Mouse (Mus musculus): ENCODE measurements around the gene Slc6a12. TPM values are rescaled to one million over a fixed set of nuclear protein-coding genes. Genes with fewer than 3 reads are reported as not detected.

Gene Slc6a12
- polyA plus RNA-seq, 1 experiment from 2014 or later = 0.79 TPM

DNA sequence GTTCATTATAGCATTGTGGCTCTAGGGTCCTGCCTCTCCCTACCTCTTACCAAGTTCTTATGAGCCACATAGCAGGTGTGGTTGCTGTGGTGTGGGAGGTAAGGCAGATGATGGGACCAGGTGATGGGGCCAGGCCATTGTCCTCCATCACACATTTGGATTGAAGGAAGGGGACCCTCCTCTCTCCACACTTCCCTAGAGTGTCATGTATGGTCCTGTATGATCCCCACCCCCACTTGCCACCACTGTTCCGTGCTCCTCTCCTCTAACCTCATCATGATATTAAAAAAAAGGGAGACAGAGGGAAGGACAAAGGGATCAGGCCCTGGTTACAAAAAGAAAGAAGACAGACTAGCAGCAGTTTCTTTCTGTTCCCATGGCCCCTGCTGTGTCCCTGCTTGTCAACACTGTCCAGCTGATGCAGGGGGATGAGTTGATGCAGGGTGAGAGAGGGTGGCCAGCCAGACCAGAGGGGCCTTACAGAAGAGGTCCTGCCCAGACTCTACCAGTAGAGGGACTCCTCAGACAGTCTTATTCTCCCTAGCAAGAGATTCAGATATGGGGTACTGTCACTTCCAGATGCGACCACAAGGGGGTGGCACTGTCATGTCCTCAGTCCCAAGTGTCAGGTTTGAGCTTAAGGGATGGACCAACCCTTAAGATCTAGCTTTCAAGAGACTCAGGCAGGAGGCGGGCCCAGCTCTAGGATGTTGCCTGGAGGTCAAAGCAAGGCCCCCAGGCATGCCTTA, 4.9 kb upstream of the Slc6a12 start:
- Histone ChIP-seq H3K27me3 (replicated peaks; ENCODE audit: control insufficient read depth, insufficient read depth, low read length) (no peaks in the 10 kb centered on the region), H3K9me3 (ENCODE audit: control insufficient read depth, low read length) (no peaks in the 10 kb centered on the region), H3K4me3 (replicated peaks; ENCODE audit: low read length) (no peak overlapping the region), H3K4me2 (ENCODE audit: low read length) (no peak overlapping the region), H3K36me3 (ENCODE audit: control insufficient read depth, insufficient read depth) (no peaks in the 10 kb centered on the region), H3K4me1 (replicated peaks; ENCODE audit: control insufficient read depth, insufficient read depth, low read length) (no peaks in the 10 kb centered on the region), H3K9ac (replicated peaks; ENCODE audit: low read depth, low read length) (no peak overlapping the region), H3K27ac (ENCODE audit: low read length) (no peak overlapping the region)
- peak; percentile 80 for ATAC-seq
- 24% methylated on average over 3 of the region's 3 CpGs for WGBS

DNA sequence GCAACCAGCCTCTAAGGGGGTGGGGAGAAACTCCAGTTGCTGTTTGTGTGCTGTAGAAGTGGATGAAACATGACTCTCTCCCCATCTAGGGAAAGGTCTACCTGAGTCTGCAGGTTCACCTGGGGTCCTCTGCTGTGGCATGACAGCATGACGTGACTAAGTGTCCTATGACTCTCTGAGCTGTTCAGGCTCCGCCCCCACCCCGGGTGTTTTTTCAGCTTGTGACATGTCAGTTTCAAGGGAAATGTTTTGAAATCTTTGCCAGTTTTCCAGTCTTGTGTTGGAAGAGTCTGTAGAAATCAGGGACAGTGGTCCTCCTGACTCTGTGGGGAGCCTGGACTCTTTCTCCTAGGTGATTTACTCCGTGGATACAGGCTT, 4.4 kb upstream of the Slc6a12 start:
- no peak overlapping the region for H3K27ac ChIP-seq (ENCODE audit: low read length)
- H3K4me2 ChIP-seq (ENCODE audit: low read length) = no peak overlapping the region
- no peak; the same call in 1 of the 2 replicates for ATAC-seq
- WGBS = 54% methylated on average over 4 of the region's 4 CpGs
- H3K36me3 ChIP-seq (ENCODE audit: control insufficient read depth, insufficient read depth) = no peaks in the 10 kb centered on the region
- no peaks in the 10 kb centered on the region for H3K27me3 ChIP-seq (replicated peaks; ENCODE audit: control insufficient read depth, insufficient read depth, low read length)
- no peaks in the 10 kb centered on the region for H3K9me3 ChIP-seq (ENCODE audit: control insufficient read depth, low read length)
- no peak overlapping the region for H3K4me3 ChIP-seq (replicated peaks; ENCODE audit: low read length)
- no peaks in the 10 kb centered on the region for H3K4me1 ChIP-seq (replicated peaks; ENCODE audit: control insufficient read depth, insufficient read depth, low read length)
- H3K9ac ChIP-seq (replicated peaks; ENCODE audit: low read depth, low read length) = no peak overlapping the region

DNA sequence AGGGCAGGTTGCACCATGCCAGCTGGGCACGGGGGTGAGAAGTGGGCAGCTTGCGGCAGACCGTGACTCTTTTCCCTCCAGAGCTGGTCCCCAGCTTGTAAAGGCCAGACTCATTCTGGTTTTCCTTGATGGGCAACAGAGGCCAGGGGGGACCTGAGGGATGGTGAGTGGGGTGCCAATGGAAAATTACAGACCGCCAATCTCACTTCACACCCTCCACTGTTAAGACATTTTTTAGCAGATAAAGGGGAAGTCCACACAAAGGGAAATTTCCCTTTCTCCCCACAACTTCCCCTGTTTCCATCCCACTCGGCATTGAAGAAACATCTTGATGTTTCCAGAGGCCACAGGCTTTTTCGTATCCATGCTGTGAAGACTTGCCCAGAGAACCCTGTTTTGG, 1.2 kb upstream of the Slc6a12 start:
- Histone ChIP-seq H3K4me3 (replicated peaks; ENCODE audit: low read length) (no peak overlapping the region), H3K27me3 (replicated peaks; ENCODE audit: control insufficient read depth, insufficient read depth, low read length) (no peaks in the 10 kb centered on the region), H3K9me3 (ENCODE audit: control insufficient read depth, low read length) (no peaks in the 10 kb centered on the region), H3K9ac (replicated peaks; ENCODE audit: low read depth, low read length) (no peak overlapping the region), H3K4me1 (replicated peaks; ENCODE audit: control insufficient read depth, insufficient read depth, low read length) (no peaks in the 10 kb centered on the region; the same call in 1 of the 2 replicates), H3K36me3 (ENCODE audit: control insufficient read depth, insufficient read depth) (no peaks in the 10 kb centered on the region), H3K27ac (ENCODE audit: low read length) (no peak overlapping the region), H3K4me2 (ENCODE audit: low read length) (no peak overlapping the region)
- WGBS = 84% methylated on average over 6 of the region's 6 CpGs
- ATAC-seq = no peak

DNA sequence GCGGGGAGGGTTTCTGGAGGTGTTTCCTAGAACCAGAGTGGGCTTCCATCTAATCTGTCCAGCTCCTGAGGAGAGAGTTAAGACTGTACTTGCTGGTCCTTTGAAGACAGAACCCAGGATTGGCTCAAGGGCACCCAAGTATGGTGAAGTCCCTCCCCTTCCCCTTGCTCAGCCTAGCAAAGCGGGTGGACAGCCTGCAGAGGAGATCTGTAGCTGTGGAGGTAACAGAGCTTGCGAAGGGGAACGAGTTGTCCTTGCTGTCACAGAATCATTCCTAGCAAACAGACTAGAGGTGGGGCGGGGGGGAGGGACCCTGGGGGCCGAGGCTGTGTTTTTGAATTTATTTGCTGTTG, 871 bp downstream of the Slc6a12 start:
- Histone ChIP-seq H3K36me3 (ENCODE audit: control insufficient read depth, insufficient read depth) (no peaks in the 10 kb centered on the region), H3K9me3 (ENCODE audit: control insufficient read depth, low read length) (no peaks in the 10 kb centered on the region), H3K4me2 (ENCODE audit: low read length) (no peak overlapping the region), H3K27ac (ENCODE audit: low read length) (no peak overlapping the region), H3K4me3 (replicated peaks; ENCODE audit: low read length) (no peak overlapping the region), H3K9ac (replicated peaks; ENCODE audit: low read depth, low read length) (no peak overlapping the region), H3K27me3 (replicated peaks; ENCODE audit: control insufficient read depth, insufficient read depth, low read length) (no peaks in the 10 kb centered on the region), H3K4me1 (replicated peaks; ENCODE audit: control insufficient read depth, insufficient read depth, low read length) (no peaks in the 10 kb centered on the region; the same call in 1 of the 2 replicates)
- ATAC-seq = no peak
- WGBS = 79% methylated on average over 6 of the region's 6 CpGs

DNA sequence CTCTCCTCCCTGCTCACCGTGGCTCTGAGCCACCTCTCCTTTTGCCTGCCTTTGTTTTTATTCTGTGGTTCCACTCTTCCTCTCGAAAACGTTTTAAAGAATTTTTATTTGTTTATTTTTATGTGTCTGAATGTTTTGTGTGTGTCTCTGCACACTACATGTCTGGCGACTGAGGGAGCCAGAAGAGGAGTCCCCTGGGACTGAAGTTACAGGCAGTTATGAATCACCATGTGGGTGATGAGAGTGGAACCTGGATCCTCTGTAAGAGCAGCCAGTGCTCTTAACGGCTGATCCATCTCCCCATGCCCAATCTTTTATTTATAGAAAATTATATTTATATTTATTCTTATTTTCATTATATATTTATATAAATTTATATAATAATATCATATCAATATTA, 1.5 kb downstream of the Slc6a12 start:
- Histone ChIP-seq H3K4me2 (ENCODE audit: low read length) (no peak overlapping the region), H3K4me1 (replicated peaks; ENCODE audit: control insufficient read depth, insufficient read depth, low read length) (no peaks in the 10 kb centered on the region; the same call in 1 of the 2 replicates), H3K9me3 (ENCODE audit: control insufficient read depth, low read length) (no peaks in the 10 kb centered on the region), H3K4me3 (replicated peaks; ENCODE audit: low read length) (no peak overlapping the region), H3K9ac (replicated peaks; ENCODE audit: low read depth, low read length) (no peak overlapping the region), H3K27ac (ENCODE audit: low read length) (no peak overlapping the region), H3K27me3 (replicated peaks; ENCODE audit: control insufficient read depth, insufficient read depth, low read length) (no peaks in the 10 kb centered on the region), H3K36me3 (ENCODE audit: control insufficient read depth, insufficient read depth) (no peaks in the 10 kb centered on the region)
- ATAC-seq = no peak
- WGBS = 67% methylated on average over 5 of the region's 5 CpGs

DNA sequence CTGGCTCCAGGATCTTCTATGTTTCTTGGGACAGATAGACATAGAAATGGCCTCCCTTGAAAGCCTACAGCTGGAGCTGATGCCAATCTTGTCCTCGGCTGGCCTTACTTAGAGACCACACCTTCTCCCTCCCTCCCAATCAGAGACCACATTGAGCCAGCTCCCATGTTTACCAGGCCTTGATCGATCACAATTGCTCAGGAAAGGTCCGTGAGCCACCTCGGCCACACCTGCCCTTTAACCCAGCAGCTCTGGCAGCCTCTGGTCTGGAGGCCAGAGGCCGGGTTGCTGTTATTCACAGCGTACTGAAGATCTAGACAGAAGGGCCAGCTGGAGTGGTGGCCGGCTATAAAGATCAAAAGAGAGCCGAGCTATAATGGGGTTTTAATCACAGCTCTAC, 3.6 kb downstream of the Slc6a12 start:
- H3K27me3 ChIP-seq (replicated peaks; ENCODE audit: control insufficient read depth, insufficient read depth, low read length) = no peaks in the 10 kb centered on the region
- no peak overlapping the region for H3K27ac ChIP-seq (ENCODE audit: low read length)
- no peak overlapping the region for H3K4me2 ChIP-seq (ENCODE audit: low read length)
- peaks cover 2% of the 10 kb centered on the region; the same call in 1 of the 2 replicates for H3K4me1 ChIP-seq (replicated peaks; ENCODE audit: control insufficient read depth, insufficient read depth, low read length)
- H3K4me3 ChIP-seq (replicated peaks; ENCODE audit: low read length) = no peak overlapping the region
- WGBS = 43% methylated on average over 8 of the region's 8 CpGs
- no peaks in the 10 kb centered on the region for H3K9me3 ChIP-seq (ENCODE audit: control insufficient read depth, low read length)
- H3K36me3 ChIP-seq (ENCODE audit: control insufficient read depth, insufficient read depth) = no peaks in the 10 kb centered on the region
- no peak overlapping the region for H3K9ac ChIP-seq (replicated peaks; ENCODE audit: low read depth, low read length)
- no peak for ATAC-seq

DNA sequence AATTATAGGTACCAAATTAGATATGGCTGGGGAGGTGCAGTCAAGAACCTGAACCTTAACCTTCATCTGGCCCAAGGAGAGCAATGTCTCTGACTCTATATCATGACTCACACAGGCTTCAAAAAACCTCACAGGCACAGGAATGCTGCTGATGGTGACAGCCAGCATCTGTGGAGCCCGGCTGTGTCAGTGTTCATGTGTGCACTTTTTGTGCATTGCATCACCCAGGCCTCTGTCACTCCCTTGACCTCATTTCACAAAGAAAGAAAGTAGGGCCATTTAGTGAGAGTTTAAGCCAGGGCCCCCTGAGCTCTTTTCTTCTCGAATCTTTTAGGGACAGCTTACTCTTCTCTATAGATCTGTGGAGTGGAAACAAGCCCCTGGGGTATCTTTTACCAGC, 9.4 kb downstream of the Slc6a12 start:
- WGBS = 12% methylated on average over 2 of the region's 2 CpGs
- Histone ChIP-seq H3K9ac (replicated peaks; ENCODE audit: low read depth, low read length) (no peak overlapping the region), H3K4me3 (replicated peaks; ENCODE audit: low read length) (no peak overlapping the region), H3K4me1 (replicated peaks; ENCODE audit: control insufficient read depth, insufficient read depth, low read length) (peaks cover 6% of the 10 kb centered on the region; the same call in 1 of the 2 replicates), H3K9me3 (ENCODE audit: control insufficient read depth, low read length) (no peaks in the 10 kb centered on the region), H3K36me3 (ENCODE audit: control insufficient read depth, insufficient read depth) (no peaks in the 10 kb centered on the region), H3K27me3 (replicated peaks; ENCODE audit: control insufficient read depth, insufficient read depth, low read length) (no peaks in the 10 kb centered on the region), H3K4me2 (ENCODE audit: low read length) (no peak overlapping the region), H3K27ac (ENCODE audit: low read length) (no peak overlapping the region)
- no peak for ATAC-seq

DNA sequence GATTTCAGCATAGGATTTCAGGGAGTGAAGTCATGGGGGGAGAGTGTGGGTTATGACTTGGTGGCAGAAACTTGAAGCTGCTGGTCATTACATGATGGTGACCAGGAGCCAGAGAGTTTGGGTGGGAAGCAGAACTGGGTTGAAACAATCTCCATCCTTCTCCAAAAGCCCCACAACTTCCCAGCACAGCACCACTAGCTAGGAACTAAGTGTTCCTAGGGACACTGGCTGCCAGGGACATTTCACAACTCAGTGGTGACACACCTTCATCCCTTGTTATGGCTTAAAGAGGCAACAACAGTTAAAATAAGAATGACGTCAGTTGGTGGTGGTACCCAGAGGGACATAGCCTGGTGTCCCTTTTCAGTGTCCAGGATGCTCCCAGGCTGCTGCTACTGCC, 13.2 kb downstream of the Slc6a12 start:
- ATAC-seq = no peak
- Histone ChIP-seq H3K27ac (ENCODE audit: low read length) (no peak overlapping the region), H3K4me3 (replicated peaks; ENCODE audit: low read length) (no peak overlapping the region), H3K4me2 (ENCODE audit: low read length) (no peak overlapping the region), H3K9ac (replicated peaks; ENCODE audit: low read depth, low read length) (no peak overlapping the region), H3K27me3 (replicated peaks; ENCODE audit: control insufficient read depth, insufficient read depth, low read length) (no peaks in the 10 kb centered on the region), H3K9me3 (ENCODE audit: control insufficient read depth, low read length) (no peaks in the 10 kb centered on the region), H3K4me1 (replicated peaks; ENCODE audit: control insufficient read depth, insufficient read depth, low read length) (peaks cover 6% of the 10 kb centered on the region; the same call in 1 of the 2 replicates), H3K36me3 (ENCODE audit: control insufficient read depth, insufficient read depth) (no peaks in the 10 kb centered on the region)
- WGBS = 88% methylated on average over 1 of the region's 1 CpGs

DNA sequence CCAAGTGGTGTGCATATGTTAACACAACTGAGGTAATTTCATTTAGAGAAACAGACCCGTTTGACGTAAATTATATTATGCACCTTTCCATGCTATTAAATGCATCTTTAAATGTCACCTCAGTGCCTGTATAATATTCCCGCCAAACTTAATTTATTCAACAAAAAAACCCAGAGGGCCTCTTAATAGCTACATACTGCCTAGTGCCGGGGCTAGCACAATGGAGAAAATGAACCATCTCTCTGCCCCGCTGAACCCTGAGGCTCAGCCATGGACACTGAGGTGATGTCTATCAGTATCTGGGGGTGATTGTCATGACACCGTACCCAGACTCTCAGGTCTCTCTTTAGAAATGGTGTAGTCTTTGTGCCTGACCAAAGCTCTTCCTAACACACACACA, 14.4 kb downstream of the Slc6a12 start:
- no peaks in the 10 kb centered on the region for H3K36me3 ChIP-seq (ENCODE audit: control insufficient read depth, insufficient read depth)
- ATAC-seq = no peak
- no peak overlapping the region for H3K9ac ChIP-seq (replicated peaks; ENCODE audit: low read depth, low read length)
- H3K4me2 ChIP-seq (ENCODE audit: low read length) = no peak overlapping the region
- H3K4me1 ChIP-seq (replicated peaks; ENCODE audit: control insufficient read depth, insufficient read depth, low read length) = no peaks in the 10 kb centered on the region
- no peak overlapping the region for H3K27ac ChIP-seq (ENCODE audit: low read length)
- H3K27me3 ChIP-seq (replicated peaks; ENCODE audit: control insufficient read depth, insufficient read depth, low read length) = no peaks in the 10 kb centered on the region
- no peaks in the 10 kb centered on the region for H3K9me3 ChIP-seq (ENCODE audit: control insufficient read depth, low read length)
- 78% methylated on average over 6 of the region's 6 CpGs for WGBS
- no peak overlapping the region for H3K4me3 ChIP-seq (replicated peaks; ENCODE audit: low read length)

DNA sequence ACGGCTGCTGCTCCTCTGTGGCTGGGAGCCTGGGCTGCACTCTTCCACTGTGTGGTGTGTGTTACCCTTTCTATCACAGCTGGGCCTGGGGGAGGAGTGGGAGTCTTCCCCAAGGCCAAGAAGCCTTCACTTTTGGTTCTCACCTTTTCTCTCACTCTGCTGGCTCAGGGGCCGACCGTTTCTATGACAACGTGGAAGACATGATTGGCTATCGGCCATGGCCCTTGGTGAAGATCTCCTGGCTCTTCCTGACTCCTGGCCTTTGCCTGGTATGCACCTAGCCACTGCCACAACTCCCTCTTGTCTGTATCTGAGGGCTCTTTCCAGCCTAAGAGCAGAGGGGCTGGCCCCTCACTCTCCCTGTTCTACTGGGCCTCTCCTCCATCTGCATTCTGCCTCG, 20.2 kb downstream of the Slc6a12 start:
- H3K27me3 ChIP-seq (replicated peaks; ENCODE audit: control insufficient read depth, insufficient read depth, low read length) = no peaks in the 10 kb centered on the region
- H3K4me2 ChIP-seq (ENCODE audit: low read length) = no peak overlapping the region
- H3K36me3 ChIP-seq (ENCODE audit: control insufficient read depth, insufficient read depth) = no peaks in the 10 kb centered on the region
- no peak overlapping the region for H3K27ac ChIP-seq (ENCODE audit: low read length)
- no peak overlapping the region for H3K9ac ChIP-seq (replicated peaks; ENCODE audit: low read depth, low read length)
- ATAC-seq = no peak
- 78% methylated on average over 6 of the region's 6 CpGs for WGBS
- H3K4me3 ChIP-seq (replicated peaks; ENCODE audit: low read length) = no peak overlapping the region
- H3K9me3 ChIP-seq (ENCODE audit: control insufficient read depth, low read length) = no peaks in the 10 kb centered on the region
- H3K4me1 ChIP-seq (replicated peaks; ENCODE audit: control insufficient read depth, insufficient read depth, low read length) = no peaks in the 10 kb centered on the region

Measured in forebrain, embryonic 16.5 days (tissue).